Mouse (Mus musculus) embryonic fibroblast, embryonic 13.5 days (primary cell): Measurements from ENCODE around the gene Sik3.

Experiments
- CTCF ChIP-seq: IDR thresholded peaks from 2 replicates; pipeline ENCODE4 v1.5.1; 2011; ENCODE audit warnings: mild to moderate bottlenecking, control low read depth, low read length, moderate library complexity, borderline replicate concordance; ENCODE audit not compliant: insufficient read depth
- POLR2A ChIP-seq: IDR thresholded peaks from 2 replicates; pipeline ENCODE4 v1.6.1; 2011; ENCODE audit warnings: low read depth, mild to moderate bottlenecking, control low read depth, low read length, moderate library complexity

DNA sequence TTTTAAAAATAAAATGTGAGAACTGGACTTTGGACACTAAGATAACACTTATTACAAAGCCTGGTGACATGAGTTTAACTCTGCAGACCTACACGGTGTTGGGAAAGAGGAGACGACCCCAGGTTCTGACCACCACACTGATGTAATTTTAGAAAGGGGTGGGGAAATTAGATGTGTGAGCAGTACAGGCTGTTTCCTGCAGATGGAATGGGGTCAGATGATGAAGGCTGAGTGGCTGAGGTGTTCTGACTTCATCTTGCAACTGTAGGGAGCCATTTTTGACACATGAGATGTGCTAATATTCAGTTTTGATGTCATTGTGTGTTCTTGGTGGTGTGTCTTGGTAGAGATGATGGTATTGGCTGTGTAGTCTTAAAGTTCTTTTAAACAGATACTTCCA lies 28.6 kb downstream of the Sik3 start:
- TF ChIP-seq POLR2A (no peak), CTCF (no peak)
